Mouse (Mus musculus) MEL (cell line): Measurements from ENCODE around the gene Sgsm2. TPM values are rescaled to one million over a fixed set of nuclear protein-coding genes. Genes with fewer than 3 reads are reported as not detected.

Experiments used
- DNase-seq: peaks from one replicate; pipeline ENCODE4 v3.0.0; 2011; ENCODE audit warnings: low read depth, low spot score
- H3K27ac ChIP-seq: 2 replicates; pipeline ENCODE4 v1.5.1; 2012; ENCODE audit warnings: low read depth, mild to moderate bottlenecking, control low read depth, low read length, moderate library complexity; ENCODE audit not compliant: control insufficient read depth
- H3K27me3 ChIP-seq, 2 experiments: fragments of 150-350 bp in 1 of 2; sonication (generic) in 1 of 2; 2 replicates each; pipeline ENCODE4 v1.6.1; 2012; ENCODE audit warnings: low read length in 2 of 2, mild to moderate bottlenecking in 2 of 2, improper control_type of control experiment in 1 of 2, moderate library complexity in 1 of 2; ENCODE audit not compliant: insufficient read depth in 2 of 2, control insufficient read depth in 1 of 2
- H3K36me3 ChIP-seq, 2 experiments: 2 replicates each; pipeline ENCODE4 v1.6.1; 2012 to 2014; ENCODE audit warnings: low read length in 2 of 2, improper control_type of control experiment in 1 of 2, inconsistent platforms in 1 of 2, mild to moderate bottlenecking in 1 of 2; ENCODE audit not compliant: insufficient read depth in 2 of 2, control insufficient read depth in 1 of 2
- H3K4me1 ChIP-seq, 2 experiments: fragments of 150-350 bp in 1 of 2; sonication (generic) in 1 of 2; 2 replicates each; pipeline ENCODE4 v1.6.1; 2012; ENCODE audit warnings: low read length in 2 of 2, improper control_type of control experiment in 1 of 2, mild to moderate bottlenecking in 1 of 2; ENCODE audit not compliant: insufficient read depth in 2 of 2, control insufficient read depth in 1 of 2
- H3K4me3 ChIP-seq, 2 experiments: fragments of 150-350 bp in 1 of 2; sonication (generic) in 1 of 2; 2 replicates each; pipeline ENCODE4 v1.5.1; 2012; ENCODE audit warnings: low read depth in 2 of 2, low read length in 2 of 2, mild to moderate bottlenecking in 2 of 2, moderate library complexity in 2 of 2, control low read depth in 1 of 2, improper control_type of control experiment in 1 of 2; ENCODE audit not compliant: control insufficient read depth in 1 of 2, insufficient read depth in 1 of 2
- H3K79me2 ChIP-seq: 2 replicates; pipeline ENCODE4 v1.6.1; 2012; ENCODE audit warnings: mild to moderate bottlenecking, low read length, moderate library complexity; ENCODE audit not compliant: control insufficient read depth, poor library complexity, insufficient read depth
- H3K9ac ChIP-seq: 2 replicates; pipeline ENCODE4 v1.6.1; 2012; ENCODE audit warnings: low read depth, mild to moderate bottlenecking, control low read depth, low read length, moderate library complexity; ENCODE audit not compliant: control insufficient read depth, poor library complexity, severe bottlenecking
- H3K9me3 ChIP-seq: fragments of 150-350 bp; sonication (generic); replicated peaks from 2 replicates; pipeline ENCODE4 v1.6.1; 2012; ENCODE audit warnings: mild to moderate bottlenecking, low read length, improper control_type of control experiment, moderate library complexity; ENCODE audit not compliant: insufficient read depth
- BHLHE40 ChIP-seq: IDR thresholded peaks from 2 replicates; pipeline ENCODE4 v1.6.1; 2012; ENCODE audit warnings: low read depth, mild to moderate bottlenecking, inconsistent platforms, low read length, improper control_type of control experiment, borderline replicate concordance
- CHD1 ChIP-seq: IDR thresholded peaks from 2 replicates; pipeline ENCODE4 v1.6.1; 2012; ENCODE audit warnings: low read depth, mild to moderate bottlenecking, inconsistent platforms, low read length, improper control_type of control experiment
- CHD2 ChIP-seq: IDR thresholded peaks from 2 replicates; pipeline ENCODE4 v1.6.1; 2011; ENCODE audit warnings: low read length, improper control_type of control experiment
- CTCF ChIP-seq, 3 experiments: IDR thresholded peaks in 2 of 3; conservative IDR thresholded peaks in 1 of 3; 2 replicates each; pipeline ENCODE4 v1.5.1; 2011 to 2012; ENCODE audit warnings: low read length in 3 of 3, low read depth in 2 of 3, mild to moderate bottlenecking in 2 of 3, improper control_type of control experiment in 1 of 3, inconsistent platforms in 1 of 3, mixed read lengths in 1 of 3, moderate library complexity in 1 of 3; ENCODE audit not compliant: control insufficient read depth in 1 of 3, insufficient read depth in 1 of 3, poor library complexity in 1 of 3, severe bottlenecking in 1 of 3
- ELF1 ChIP-seq: IDR thresholded peaks from 2 replicates; pipeline ENCODE4 v1.6.1; 2014; ENCODE audit warnings: low read depth, mild to moderate bottlenecking, inconsistent platforms, low read length, improper control_type of control experiment, moderate library complexity
- EP300 ChIP-seq, 2 experiments: IDR thresholded peaks; 2 replicates each; pipeline ENCODE4 v1.6.1; 2011; ENCODE audit warnings: improper control_type of control experiment in 2 of 2, low read length in 2 of 2, low read depth in 1 of 2, mild to moderate bottlenecking in 1 of 2
- ETS1 ChIP-seq: IDR thresholded peaks from 2 replicates; pipeline ENCODE4 v1.6.1; 2012; ENCODE audit warnings: low read depth, mild to moderate bottlenecking, inconsistent platforms, low read length, improper control_type of control experiment, moderate library complexity
- GATA1 ChIP-seq: IDR thresholded peaks from 2 replicates; pipeline ENCODE4 v1.6.1; 2011; ENCODE audit warnings: low read depth, low read length, improper control_type of control experiment
- HCFC1 ChIP-seq: IDR thresholded peaks from 2 replicates; pipeline ENCODE4 v1.6.1; 2012; ENCODE audit warnings: low read depth, mild to moderate bottlenecking, inconsistent platforms, low read length, improper control_type of control experiment, moderate library complexity
- JUND ChIP-seq: IDR thresholded peaks from 2 replicates; pipeline ENCODE4 v1.6.1; 2011; ENCODE audit warnings: low read depth, mild to moderate bottlenecking, improper control_type of control experiment, low read length
- KAT2A ChIP-seq: conservative IDR thresholded peaks from 2 replicates; pipeline ENCODE4 v1.6.1; 2012; ENCODE audit warnings: low read depth, low read length, improper control_type of control experiment, inconsistent platforms
- MAFK ChIP-seq: IDR thresholded peaks from 2 replicates; pipeline ENCODE4 v1.6.1; 2011; ENCODE audit warnings: low read depth, mild to moderate bottlenecking, low read length, improper control_type of control experiment, borderline replicate concordance
- MAX ChIP-seq: IDR thresholded peaks from 2 replicates; pipeline ENCODE4 v1.6.1; 2011; ENCODE audit warnings: low read length, improper control_type of control experiment
- MAZ ChIP-seq: IDR thresholded peaks from 2 replicates; pipeline ENCODE4 v1.6.1; 2012; ENCODE audit warnings: low read depth, mild to moderate bottlenecking, inconsistent platforms, low read length, improper control_type of control experiment
- MEF2A ChIP-seq: IDR thresholded peaks from 2 replicates; pipeline ENCODE4 v1.6.1; 2014; ENCODE audit warnings: low read depth, mild to moderate bottlenecking, inconsistent platforms, low read length, improper control_type of control experiment; ENCODE audit not compliant: poor library complexity, insufficient replicate concordance, severe bottlenecking; ENCODE audit errors: extremely low read depth
- MXI1 ChIP-seq: IDR thresholded peaks from 2 replicates; pipeline ENCODE4 v1.6.1; 2011; ENCODE audit warnings: mild to moderate bottlenecking, low read depth, low read length, improper control_type of control experiment
- MYB ChIP-seq: IDR thresholded peaks from 2 replicates; pipeline ENCODE4 v1.6.1; 2011; ENCODE audit warnings: mild to moderate bottlenecking, low read depth, low read length, improper control_type of control experiment
- MYC ChIP-seq: IDR thresholded peaks from 2 replicates; pipeline ENCODE4 v1.6.1; 2011; ENCODE audit warnings: low read depth, mild to moderate bottlenecking, low read length, improper control_type of control experiment, moderate library complexity
- NRF1 ChIP-seq: IDR thresholded peaks from 2 replicates; pipeline ENCODE4 v1.6.1; 2014; ENCODE audit warnings: low read depth, mild to moderate bottlenecking, inconsistent platforms, low read length, improper control_type of control experiment, moderate library complexity; ENCODE audit not compliant: poor library complexity, insufficient read depth, severe bottlenecking
- POLR2A ChIP-seq, 2 experiments: IDR thresholded peaks; 2 replicates each; pipeline ENCODE4 v1.6.1; 2011 to 2012; ENCODE audit warnings: low read length in 2 of 2, mild to moderate bottlenecking in 2 of 2, control low read depth in 1 of 2, improper control_type of control experiment in 1 of 2, low read depth in 1 of 2, moderate library complexity in 1 of 2; ENCODE audit not compliant: control insufficient read depth in 1 of 2, insufficient read depth in 1 of 2, poor library complexity in 1 of 2
- POLR2AphosphoS2 ChIP-seq: IDR thresholded peaks from 2 replicates; pipeline ENCODE4 v1.6.1; 2011; ENCODE audit warnings: low read length, improper control_type of control experiment
- RAD21 ChIP-seq: IDR thresholded peaks from 2 replicates; pipeline ENCODE4 v1.6.1; 2011; ENCODE audit warnings: mild to moderate bottlenecking, low read depth, low read length, improper control_type of control experiment
- RCOR1 ChIP-seq: IDR thresholded peaks from 2 replicates; pipeline ENCODE4 v1.6.1; 2012; ENCODE audit warnings: low read depth, mild to moderate bottlenecking, inconsistent platforms, low read length, improper control_type of control experiment
- SIN3A ChIP-seq: IDR thresholded peaks from 2 replicates; pipeline ENCODE4 v1.6.1; 2012; ENCODE audit warnings: low read length, improper control_type of control experiment, inconsistent platforms
- SMC3 ChIP-seq: IDR thresholded peaks from 2 replicates; pipeline ENCODE4 v1.6.1; 2011; ENCODE audit warnings: low read depth, low read length, improper control_type of control experiment
- TAL1 ChIP-seq: IDR thresholded peaks from 2 replicates; pipeline ENCODE4 v1.6.1; 2012; ENCODE audit warnings: mild to moderate bottlenecking, inconsistent platforms, low read length, moderate library complexity, mixed read lengths
- TBP ChIP-seq: IDR thresholded peaks from 2 replicates; pipeline ENCODE4 v1.8.0; 2011; ENCODE audit warnings: low read depth, low read length, improper control_type of control experiment
- TCF12 ChIP-seq: IDR thresholded peaks from 2 replicates; pipeline ENCODE4 v1.6.1; 2014; ENCODE audit warnings: low read depth, mild to moderate bottlenecking, inconsistent platforms, low read length, improper control_type of control experiment, moderate library complexity
- UBTF ChIP-seq: IDR thresholded peaks from 2 replicates; pipeline ENCODE4 v1.6.1; 2012; ENCODE audit warnings: low read depth, mild to moderate bottlenecking, inconsistent platforms, low read length, improper control_type of control experiment, moderate library complexity, borderline replicate concordance; ENCODE audit not compliant: insufficient read depth
- USF1 ChIP-seq: IDR thresholded peaks from 2 replicates; pipeline ENCODE4 v1.6.1; 2014; ENCODE audit warnings: low read depth, mild to moderate bottlenecking, inconsistent platforms, low read length, improper control_type of control experiment, moderate library complexity
- USF2 ChIP-seq, 2 experiments: IDR thresholded peaks; 2 replicates each; pipeline ENCODE4 v1.6.1; 2011 to 2012; ENCODE audit warnings: improper control_type of control experiment in 2 of 2, low read length in 2 of 2, borderline replicate concordance in 1 of 2, inconsistent platforms in 1 of 2, low read depth in 1 of 2, mild to moderate bottlenecking in 1 of 2; ENCODE audit not compliant: insufficient read depth in 1 of 2
- ZC3H11A ChIP-seq: IDR thresholded peaks from 2 replicates; pipeline ENCODE4 v1.6.1; 2012; ENCODE audit warnings: low read depth, mild to moderate bottlenecking, inconsistent platforms, low read length, improper control_type of control experiment
- ZKSCAN1 ChIP-seq: IDR thresholded peaks from 2 replicates; pipeline ENCODE4 v1.6.1; 2012; ENCODE audit warnings: low read depth, mild to moderate bottlenecking, inconsistent platforms, low read length, improper control_type of control experiment, moderate library complexity
- ZMIZ1 ChIP-seq: IDR thresholded peaks from 2 replicates; pipeline ENCODE4 v1.6.1; 2012; ENCODE audit warnings: low read depth, mild to moderate bottlenecking, inconsistent platforms, low read length, improper control_type of control experiment, moderate library complexity
- ZNF384 ChIP-seq: IDR thresholded peaks from 2 replicates; pipeline ENCODE4 v1.6.1; 2012; ENCODE audit warnings: low read depth, mild to moderate bottlenecking, inconsistent platforms, low read length, improper control_type of control experiment
- polyA plus RNA-seq, 2 experiments: library from polyadenylated mRNA; stranded (reverse) in 1 of 2; unstranded in 1 of 2; fragments of >175 nt in 1 of 2; fragments of >200 nt in 1 of 2; gene quantifications; 2 replicates each; pipeline versions ENCODE4 v1.2.1 to v1.2.4; 2012; ENCODE audit warnings: low replicate concordance in 2 of 2, low read depth in 1 of 2; ENCODE audit not compliant: insufficient read length in 2 of 2, insufficient read depth in 1 of 2, missing spikeins in 1 of 2
- total RNA-seq: library from RNA; depleted of rRNA; stranded (reverse); fragments of 300-350 nt; gene quantifications from 2 replicates; pipeline ENCODE4 v1.2.3, GENCODE M21; 2012

Gene Sgsm2
- total and polyA plus RNA-seq, 3 experiments = 7.2 to 15.1 TPM; not detected in 1

- H3K4me1 ChIP-seq = peaks cover 9 to 10% of the 10 kb centered on the region in 2 experiments
- H3K9ac ChIP-seq = peak within 1 kb of the TSS; percentile 93
- H3K9me3 ChIP-seq = no peaks in the 10 kb centered on the region
- H3K36me3 ChIP-seq = peaks cover 2 to 26% of the 10 kb centered on the region in 2 experiments
- peaks cover 36% of the 10 kb centered on the region for H3K79me2 ChIP-seq
- peak; percentile 99 for DNase-seq
- peak within 1 kb of the TSS; percentile 95 to 97 for H3K4me3 ChIP-seq
- H3K27me3 ChIP-seq = no peaks in the 10 kb centered on the region
- peak within 1 kb of the TSS; percentile 91 for H3K27ac ChIP-seq
- TF ChIP-seq HCFC1 (peak; percentile 91), MAFK (no peak), RAD21 (no peak), MEF2A (peak; percentile 65; the same call in 1 of the 2 replicates), CHD2 (no peak), SIN3A (peak; percentile 66), MAX (peak; percentile 75), RCOR1 (no peak), MYC (peak; percentile 55; the same call in 1 of the 2 replicates), ZC3H11A (no peak), USF2 (IDR thresholded peaks at IDR 0.05; ENCODE audit: borderline replicate concordance in 1 of 2, insufficient read depth in 1 of 2, low read depth in 1 of 2, low read length in 2 of 2) (no peak), CHD1 (peak; percentile 36; the same call in 1 of the 2 replicates), ETS1 (peak; percentile 43; the same call in 1 of the 2 replicates), UBTF (peak; percentile 47; the same call in 1 of the 2 replicates), MYB (no peak), JUND (no peak), TAL1 (no peak), TBP (no peak), POLR2AphosphoS2 (peak; percentile 75), TCF12 (peak; percentile 53; the same call in 1 of the 2 replicates), MXI1 (peak; percentile 70), USF1 (0 out of 2 replicates have a peak, but pooled peaks have one; percentile 38), NRF1 (peak; percentile 91), GATA1 (no peak), BHLHE40 (peak; percentile 68), ZMIZ1 (peak; percentile 42; the same call in 1 of the 2 replicates), KAT2A (peak; percentile 66; the same call in 1 of the 2 replicates), ZNF384 (no peak), POLR2A (IDR thresholded peaks at IDR 0.05; ENCODE audit: control insufficient read depth in 1 of 2, insufficient read depth in 1 of 2, low read depth in 1 of 2, low read length in 2 of 2, poor library complexity in 1 of 2) (peak; percentile 85 to 87), SMC3 (no peak), CTCF (IDR thresholded peaks at IDR 0.05 in 2 of 3, conservative IDR thresholded peaks at IDR 0.05 in 1 of 3; ENCODE audit: control insufficient read depth in 1 of 3, insufficient read depth in 1 of 3, low read depth in 2 of 3, low read length in 3 of 3, poor library complexity in 1 of 3, severe bottlenecking in 1 of 3) (0 out of 6 replicates have a peak, but pooled peaks of 1 of the 3 experiments have one; percentile 1), ELF1 (peak; percentile 66), EP300 (IDR thresholded peaks at IDR 0.05; ENCODE audit: low read depth in 1 of 2, low read length in 2 of 2) (0 out of 4 replicates have a peak, but pooled peaks of 1 of the 2 experiments have one; percentile 22), MAZ (peak; percentile 98), ZKSCAN1 (no peak)
Measured at GRCm38 (mm10) chr11:74925577-74926387, 28.9 kb upstream of the Sgsm2 start, which contains the start of the genes Smg6 and Srr. TSS of gene Smg6 (plus strand) at chr11:74925823. TSS of gene Srr (minus strand) at chr11:74925948.
